Mouse (Mus musculus) c-Kit-positive CD71-negative TER-119-negative erythroid progenitor cells, embryonic 14.5 days (primary cell): ENCODE measurements around the gene Nmnat2.
A peak's percentile ranks its signal among the peaks of the same experiment; 100 is the strongest.

ENCODE experiments used
- DNase-seq: peaks from one replicate; pipeline ENCODE4 v3.0.0-alpha.2; 2013; ENCODE audit warnings: low read depth

The Nmnat2 gene

GRCm38 (mm10) chr1:152954821-152955523 is at the start of gene Nmnat2:
Gene Nmnat2, plus strand, starts transcription at chr1:152954993.
- no peak for DNase-seq

- DNase-seq, result no peak
Observed at GRCm38 (mm10) chr1:152913483-152914460, 41.0 kb upstream of the Nmnat2 start.

- DNase-seq, result no peak
Observed at GRCm38 (mm10) chr1:152915766-152916165, 39.0 kb upstream of the Nmnat2 start.

- DNase-seq, result no peak
Observed at GRCm38 (mm10) chr1:152916936-152917335, 37.9 kb upstream of the Nmnat2 start.

GRCm38 (mm10) chr1:152917626-152918025 is 37.2 kb upstream of the Nmnat2 start:
- no peak for DNase-seq

GRCm38 (mm10) chr1:152921786-152922185 is 33.0 kb upstream of the Nmnat2 start:
- DNase-seq, result no peak

- DNase-seq, result no peak
Observed at GRCm38 (mm10) chr1:152933962-152934361, 20.8 kb upstream of the Nmnat2 start.

- DNase-seq, result no peak
Observed at GRCm38 (mm10) chr1:152935476-152935875, 19.3 kb upstream of the Nmnat2 start.

GRCm38 (mm10) chr1:152936365-152936764 is 18.4 kb upstream of the Nmnat2 start:
- no peak for DNase-seq

GRCm38 (mm10) chr1:152942977-152943376 is 11.8 kb upstream of the Nmnat2 start:
- DNase-seq, result no peak

GRCm38 (mm10) chr1:152954167-152954566 is 626 bp upstream of the Nmnat2 start:
- no peak for DNase-seq

- DNase-seq, result no peak
Observed at GRCm38 (mm10) chr1:152955564-152956211, 895 bp downstream of the Nmnat2 start.

GRCm38 (mm10) chr1:152956221-152956620 is 1.4 kb downstream of the Nmnat2 start:
- DNase-seq, result peak; percentile 45

GRCm38 (mm10) chr1:152964344-152964743 is 9.6 kb downstream of the Nmnat2 start:
- no peak for DNase-seq

GRCm38 (mm10) chr1:152966222-152966621 is 11.4 kb downstream of the Nmnat2 start:
- no peak for DNase-seq

GRCm38 (mm10) chr1:152966686-152967085 is 11.9 kb downstream of the Nmnat2 start:
- no peak for DNase-seq

GRCm38 (mm10) chr1:152969081-152969480 is 14.3 kb downstream of the Nmnat2 start:
- DNase-seq, result no peak

- no peak for DNase-seq
Observed at GRCm38 (mm10) chr1:152972957-152973356, 18.2 kb downstream of the Nmnat2 start.

GRCm38 (mm10) chr1:152973421-152973820 is 18.6 kb downstream of the Nmnat2 start:
- DNase-seq, result no peak

GRCm38 (mm10) chr1:152973861-152974260 is 19.1 kb downstream of the Nmnat2 start:
- DNase-seq, result no peak

GRCm38 (mm10) chr1:152975144-152975543 is 20.4 kb downstream of the Nmnat2 start:
- no peak for DNase-seq

GRCm38 (mm10) chr1:152978700-152979099 is 23.9 kb downstream of the Nmnat2 start:
- no peak for DNase-seq
